Comparison of ENCODE assay signal across 23 mouse cellular contexts in genomic region chr10:122966421-122966820, GRCm38 (mm10).
DNase-seq lines count a peak whose midpoint lies in the region; ATAC-seq and TF ChIP-seq lines count a peak whose summit lies in the region.
"Had no signal": no experiment of that assay in that cellular context is flagged by ENCODE, and none has a peak within 500 bp of the region (broad histone marks: within the 10 kb centered on the region; RNA-seq: fewer than 3 reads in every experiment).

No protein-coding gene starts in this region.

- H3K27me3 ChIP-seq in intestine, embryonic 14.5 days (replicated peaks; ENCODE audit: control insufficient read depth, insufficient read depth, low read length) = no peaks in the 10 kb centered on the region
- H3K27me3 ChIP-seq in intestine, embryonic 15.5 days (replicated peaks) = no peaks in the 10 kb centered on the region
- no peaks in the 10 kb centered on the region for H3K27me3 ChIP-seq in lung, postnatal 0 days (replicated peaks; ENCODE audit: insufficient read depth, low read length)
- H3K27me3 ChIP-seq in Patski = no peaks in the 10 kb centered on the region

- H3K4me2 ChIP-seq in intestine, embryonic 14.5 days (ENCODE audit: low read length) = no peak overlapping the region
- H3K4me2 ChIP-seq in intestine, embryonic 15.5 days (replicated peaks) = no peak overlapping the region
- H3K4me2 ChIP-seq in lung, postnatal 0 days (replicated peaks; ENCODE audit: low read depth, low read length) = no peak overlapping the region
- H3K4me2 ChIP-seq: heart, embryonic 11.5 days; hindbrain, embryonic 14.5 days had no signal

- H3K9ac ChIP-seq in intestine, embryonic 14.5 days (ENCODE audit: low read length) = no peak overlapping the region
- H3K9ac ChIP-seq in intestine, embryonic 15.5 days = no peak overlapping the region
- no peak overlapping the region for H3K9ac ChIP-seq in lung, postnatal 0 days (replicated peaks; ENCODE audit: low read depth)
- H3K9ac ChIP-seq: forebrain, postnatal 0 days; hindbrain, embryonic 14.5 days had no signal

- 37% methylated on average over 7 of the region's 7 CpGs for WGBS in intestine, embryonic 14.5 days
- 44% methylated on average over 7 of the region's 7 CpGs for WGBS in intestine, embryonic 15.5 days
- 30% methylated on average over 7 of the region's 7 CpGs for WGBS in lung, postnatal 0 days

- DNase-seq in intestine, embryonic 14.5 days (ENCODE audit: low spot score) = no peak
- peak; percentile 70 for DNase-seq in lung, postnatal 0 days (ENCODE audit: low spot score)
- DNase-seq in lung, postnatal 14 days = no peak
- DNase-seq in 3T3-L1 (ENCODE audit: low read depth, low spot score) (peak; percentile 47), Patski (ENCODE audit: low read depth, low spot score) (no peak)
- DNase-seq in urinary bladder, adult 18-20 months (ENCODE audit: low spot score in 2 of 2) = no peak
- no peak for DNase-seq in left cerebral cortex, postnatal 14 days (ENCODE audit: low spot score in 2 of 2)
- DNase-seq: adrenal gland, postnatal 10 days; adrenal gland, postnatal 36 days; cerebellum, adult 18-20 months; cerebellum, adult 9-10 months; cerebellum, postnatal 14 days; forebrain, postnatal 0 days; gastrocnemius, adult 2 months; gastrocnemius, postnatal 14 days; heart, adult 11 months; heart, postnatal 10 days; heart, postnatal 4 days had no signal

- no peaks in the 10 kb centered on the region for H3K36me3 ChIP-seq in intestine, embryonic 14.5 days (ENCODE audit: control insufficient read depth, insufficient read depth, low read length)
- no peaks in the 10 kb centered on the region for H3K36me3 ChIP-seq in intestine, embryonic 15.5 days
- H3K36me3 ChIP-seq in lung, postnatal 0 days (ENCODE audit: insufficient read depth, low read length) = no peaks in the 10 kb centered on the region

- peak; percentile 66 for TF ChIP-seq EP300 in lung, postnatal 0 days (IDR thresholded peaks at IDR 0.05)

- POLR2A ChIA-PET in Patski (lab: Charles Lee) = no interaction called here

- CTCF ChIA-PET in Patski (lab: Charles Lee) = interaction anchor here (1.1 kb wide), 1 partner anchor 159 kb away, joined by 3 read pairs; no protein-coding TSS in a partner anchor

- no peak overlapping the region for H3K4me3 ChIP-seq in intestine, embryonic 14.5 days (ENCODE audit: low read depth, low read length)
- H3K4me3 ChIP-seq in intestine, embryonic 15.5 days (replicated peaks) = no peak overlapping the region
- no peak overlapping the region for H3K4me3 ChIP-seq in lung, postnatal 0 days (ENCODE audit: low read depth, low read length)
- H3K4me3 ChIP-seq: gastrocnemius, adult 2 months had no signal

- intact Hi-C loops in left cerebral cortex, postnatal 14 days (cut with DNase I) = no loop called here

- TF ChIP-seq CTCF in lung, postnatal 0 days (IDR thresholded peaks at IDR 0.05) = no peak
- TF ChIP-seq CTCF in Patski (IDR thresholded peaks at IDR 0.05) = no peak

- in situ Hi-C loops in Patski (cut with MboI; ENCODE audit: low pct_unique_long_range_greater_than_20kb) = no loop called here

- H3K27ac ChIP-seq in intestine, embryonic 14.5 days (ENCODE audit: low read depth) = no peak overlapping the region
- H3K27ac ChIP-seq in intestine, embryonic 15.5 days = no peak overlapping the region
- no peak overlapping the region for H3K27ac ChIP-seq in lung, postnatal 0 days (ENCODE audit: low read length)
- H3K27ac ChIP-seq: gastrocnemius, adult 2 months; hindbrain, embryonic 14.5 days; hindbrain, postnatal 0 days had no signal

- peak; percentile 57; the same call in 1 of the 2 replicates for ATAC-seq in intestine, embryonic 14.5 days (replicated peaks; ENCODE audit: low FRiP score, low TSS enrichment, low read depth)
- ATAC-seq in intestine, embryonic 15.5 days = no peak
- peak; percentile 77 for ATAC-seq in lung, postnatal 0 days
- ATAC-seq in Patski = peak; percentile 49
- ATAC-seq: CD4-positive, CD25-positive, alpha-beta regulatory T cell, adult 4 months; forebrain, postnatal 0 days; hindbrain, postnatal 0 days had no signal

- H3K4me1 ChIP-seq in intestine, embryonic 14.5 days (replicated peaks; ENCODE audit: control insufficient read depth, insufficient read depth, low read length) = peaks cover 17% of the 10 kb centered on the region
- peaks cover 9% of the 10 kb centered on the region for H3K4me1 ChIP-seq in intestine, embryonic 15.5 days (replicated peaks)
- H3K4me1 ChIP-seq in lung, postnatal 0 days (ENCODE audit: insufficient read depth, low read depth, low read length) = peaks cover 7% of the 10 kb centered on the region; the same call in 1 of the 2 replicates

- H3K9me3 ChIP-seq in intestine, embryonic 14.5 days (ENCODE audit: control insufficient read depth, low read length) = no peaks in the 10 kb centered on the region
- no peaks in the 10 kb centered on the region for H3K9me3 ChIP-seq in intestine, embryonic 15.5 days
- H3K9me3 ChIP-seq in lung, postnatal 0 days (ENCODE audit: low read length) = no peaks in the 10 kb centered on the region

Comparison
In these comparisons a context has a peak if more than half of its experiments do, and no peak if none do; other contexts are left out.
1. DNase-seq: peak in lung, postnatal 0 days (single experiment) and 3T3-L1 (single experiment); none in intestine, embryonic 14.5 days (single experiment), lung, postnatal 14 days (single experiment), Patski (single experiment), urinary bladder, adult 18-20 months (0 of 2) and left cerebral cortex, postnatal 14 days (0 of 2).